Mouse (Mus musculus) cerebellum, adult 11 months (tissue): Measurements from ENCODE around the gene Man1a.

Experiments used
- DNase-seq: peaks from one replicate; pipeline ENCODE4 v3.0.0; 2022

Man1a gene

DNA sequence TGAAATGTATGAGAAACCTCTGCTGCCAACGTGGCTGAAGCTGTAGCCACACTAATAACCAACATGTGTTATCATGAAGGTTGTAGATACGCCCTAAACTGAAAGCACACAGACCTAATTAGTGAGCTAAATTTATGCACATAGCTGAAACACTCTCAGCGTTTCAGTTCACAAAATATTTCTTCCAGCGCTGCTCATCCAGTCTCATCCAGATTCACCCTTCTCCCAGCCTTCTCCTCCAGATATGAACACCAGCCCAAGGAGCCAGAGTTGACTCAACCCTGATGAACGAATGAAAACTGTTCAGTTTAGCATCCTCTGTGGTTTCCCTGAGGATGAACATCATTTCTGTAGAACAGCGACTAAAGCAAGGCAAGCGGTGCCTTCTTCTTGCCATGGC is 15.8 kb downstream of the Man1a start:
- no peak for DNase-seq

DNA sequence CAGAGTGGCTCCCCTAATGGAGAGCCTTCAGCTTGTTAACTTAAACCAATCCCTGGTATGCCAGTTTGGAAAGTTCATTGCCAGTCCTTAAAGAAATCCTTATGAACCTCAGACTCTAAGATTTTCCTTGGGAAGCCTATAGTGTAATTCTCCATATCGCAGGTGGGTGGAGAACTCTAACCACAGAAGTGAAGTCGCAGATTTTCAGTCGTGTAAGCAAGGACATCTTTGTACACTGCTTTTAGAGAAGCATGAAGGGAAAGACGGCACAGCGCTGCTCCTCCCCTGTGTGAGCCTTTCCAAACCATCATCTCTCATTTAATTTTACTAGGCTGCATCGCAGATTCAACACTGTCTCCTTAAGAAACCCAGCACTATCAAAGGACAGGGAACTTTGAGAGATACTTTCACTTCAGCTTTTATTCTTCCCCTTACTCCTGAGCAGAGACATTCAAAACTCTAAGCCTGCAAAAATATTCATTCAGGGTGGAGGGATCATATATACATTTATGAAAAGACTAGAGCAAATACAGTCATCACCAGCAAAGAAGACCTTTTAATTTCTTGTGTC is 16.6 kb downstream of the Man1a start:
- DNase-seq = no peak

DNA sequence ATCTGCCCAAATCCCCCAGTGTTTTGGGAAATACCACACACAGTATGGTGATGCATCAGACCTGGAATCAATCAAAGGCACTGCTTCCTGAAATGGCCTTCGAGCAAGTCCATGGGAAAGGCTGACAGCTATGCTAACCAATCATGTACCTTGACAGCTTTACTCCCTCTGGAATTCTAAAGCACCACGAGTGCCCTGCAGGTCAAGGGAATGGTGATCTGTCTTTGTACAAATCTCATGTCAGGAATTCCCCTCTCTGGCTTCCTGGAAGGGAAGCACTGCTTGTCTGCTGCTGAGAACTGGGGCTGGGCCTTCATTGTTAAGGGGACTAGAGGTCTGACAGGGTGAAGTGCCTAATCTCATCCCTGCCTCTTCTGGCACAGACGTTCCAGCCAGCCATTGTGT is 17.3 kb downstream of the Man1a start:
- DNase-seq = no peak

DNA sequence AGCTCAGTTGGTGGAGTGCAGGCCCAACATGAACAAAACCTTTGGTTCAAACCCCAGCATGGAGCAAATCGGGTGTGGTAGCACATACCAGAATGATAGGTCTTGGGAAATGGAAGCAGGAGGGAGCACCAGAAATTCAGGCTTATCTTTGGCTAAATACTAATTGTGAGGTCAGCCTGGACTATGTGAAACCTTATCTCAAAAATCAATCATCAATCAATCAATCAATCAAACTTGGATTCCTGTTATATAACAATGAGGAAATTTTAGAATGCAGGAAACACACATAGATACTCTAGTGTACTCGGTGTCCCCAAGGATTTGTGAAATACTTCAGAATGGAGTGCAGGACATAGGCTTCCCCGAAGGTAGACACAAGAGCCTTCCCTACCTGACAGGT is 17.8 kb downstream of the Man1a start:
- DNase-seq = no peak

DNA sequence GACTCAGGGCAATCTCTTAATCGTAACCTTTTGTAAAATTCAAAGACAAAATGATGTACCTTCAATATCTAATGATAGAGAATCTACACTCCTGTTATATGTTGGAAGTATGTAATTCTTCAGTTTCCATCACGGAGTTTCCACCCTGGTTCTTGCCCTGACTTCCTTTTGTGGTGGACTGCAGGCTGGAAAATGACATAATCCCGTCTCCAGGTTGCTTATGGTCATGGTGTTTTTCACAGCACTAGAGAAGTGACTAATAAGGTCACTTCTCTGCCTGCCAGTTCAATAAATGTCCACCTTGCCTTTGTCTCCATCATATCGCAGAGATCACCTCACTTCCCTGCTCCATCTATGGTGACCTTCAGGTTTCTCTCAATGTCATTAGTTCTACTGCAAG is 22.2 kb downstream of the Man1a start:
- DNase-seq = no peak

DNA sequence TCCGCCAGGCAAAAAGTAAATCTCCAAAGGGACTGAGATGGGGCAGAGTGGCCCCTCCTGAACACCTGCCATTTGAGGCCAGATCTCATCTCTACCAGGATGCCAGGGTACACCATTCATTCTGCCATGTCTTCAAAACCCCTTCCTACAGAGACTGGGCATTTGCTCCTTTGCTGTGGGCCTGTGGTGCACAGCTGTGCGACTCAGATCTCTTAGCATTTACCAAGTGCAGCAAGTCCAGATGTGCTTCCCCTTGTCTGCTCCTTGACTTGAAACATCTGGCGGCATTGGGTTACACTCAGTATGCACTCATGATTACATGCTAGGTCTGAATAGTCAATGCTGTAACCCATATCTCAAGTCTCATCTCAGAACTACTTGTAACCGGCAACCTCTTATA is 28.5 kb downstream of the Man1a start:
- DNase-seq = no peak

DNA sequence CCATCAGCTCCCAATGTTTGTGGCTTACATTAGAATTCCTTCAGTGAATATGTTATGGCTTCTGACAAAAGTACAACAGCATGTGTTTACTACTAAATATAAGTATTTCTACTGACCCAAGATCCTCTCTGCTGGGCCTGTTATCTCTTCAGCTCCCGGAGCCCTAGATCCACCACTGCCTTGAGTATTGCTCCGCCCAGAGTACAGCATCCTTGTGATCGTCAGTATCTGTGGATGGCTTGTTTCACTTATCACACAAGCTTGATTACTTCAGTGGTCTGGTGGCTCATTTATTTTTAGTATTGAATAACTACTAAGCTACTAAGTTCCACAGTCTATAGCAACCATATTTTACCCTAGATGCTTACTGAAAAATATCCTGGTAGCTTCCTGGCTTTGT is 33.1 kb downstream of the Man1a start:
- DNase-seq = no peak

DNA sequence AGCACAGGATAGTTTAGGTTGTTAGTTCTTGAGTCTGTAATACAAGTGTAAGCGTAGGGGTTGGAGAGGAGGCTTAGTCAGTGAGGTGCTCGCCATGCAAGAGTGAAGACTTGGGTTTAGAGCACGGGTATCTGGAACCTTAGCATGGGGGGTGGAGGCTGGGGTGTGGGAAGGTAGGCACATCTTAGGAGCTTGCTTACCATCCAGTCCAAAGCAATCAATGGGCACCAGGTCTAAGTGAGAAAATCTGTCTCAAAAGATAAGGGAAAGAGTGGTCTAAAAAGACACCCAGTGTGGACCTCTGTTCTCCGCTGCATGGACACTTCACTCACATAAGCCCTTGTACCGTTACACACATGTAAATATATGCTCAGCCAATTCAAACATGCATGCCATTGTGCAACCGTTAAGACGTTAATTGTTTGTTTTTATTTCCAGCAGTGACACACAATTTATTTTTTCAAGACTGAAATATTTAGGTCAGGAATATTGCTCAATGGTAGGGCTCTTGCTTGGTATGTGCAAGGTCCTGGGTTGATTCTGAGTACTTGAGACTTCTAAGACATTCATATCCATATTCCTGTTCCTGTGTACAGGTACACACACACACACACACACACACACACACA is 34.1 kb downstream of the Man1a start:
- no peak for DNase-seq

DNA sequence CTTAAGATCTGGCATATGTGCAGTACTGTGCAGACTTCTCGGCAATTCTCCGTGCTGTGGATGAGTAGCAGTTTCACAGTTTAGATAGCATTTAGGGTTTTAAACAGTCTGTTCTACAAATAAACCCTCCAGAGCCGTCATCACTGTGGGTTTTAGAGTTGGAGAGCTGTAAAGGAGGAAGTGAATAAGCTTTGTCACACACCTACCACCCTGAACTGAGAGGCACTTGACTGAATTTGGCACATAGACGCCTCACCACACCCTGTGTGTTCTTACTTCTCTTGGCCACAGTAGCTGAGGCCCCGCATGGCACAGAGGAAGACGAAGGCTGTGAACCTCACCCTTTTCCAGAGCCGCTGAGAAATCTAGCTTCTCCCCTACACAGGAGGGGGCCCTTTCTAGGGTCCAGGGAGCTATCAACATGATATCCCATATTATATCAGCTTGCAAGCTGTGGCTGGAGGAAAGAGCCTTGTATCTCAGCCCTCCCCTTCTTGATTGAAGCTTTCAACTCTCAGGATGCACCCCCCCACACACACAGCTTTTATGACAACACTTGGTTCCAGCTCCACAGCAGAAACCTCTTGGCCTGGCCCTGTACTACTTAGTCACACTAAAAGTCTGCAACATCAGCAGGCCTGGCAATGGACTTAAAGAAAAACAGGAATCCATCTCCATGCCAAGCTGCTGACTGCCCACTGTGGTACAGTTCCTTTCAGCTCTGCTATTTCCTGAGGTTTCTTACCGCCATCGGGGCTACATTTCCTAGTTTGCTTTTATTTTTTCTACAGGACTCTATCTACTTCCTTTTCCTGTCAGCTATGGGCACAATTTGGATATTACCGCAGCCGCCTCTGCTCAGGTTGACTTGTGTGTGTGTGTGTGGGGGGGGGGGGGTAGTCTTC is 35.9 kb downstream of the Man1a start:
- DNase-seq = no peak

DNA sequence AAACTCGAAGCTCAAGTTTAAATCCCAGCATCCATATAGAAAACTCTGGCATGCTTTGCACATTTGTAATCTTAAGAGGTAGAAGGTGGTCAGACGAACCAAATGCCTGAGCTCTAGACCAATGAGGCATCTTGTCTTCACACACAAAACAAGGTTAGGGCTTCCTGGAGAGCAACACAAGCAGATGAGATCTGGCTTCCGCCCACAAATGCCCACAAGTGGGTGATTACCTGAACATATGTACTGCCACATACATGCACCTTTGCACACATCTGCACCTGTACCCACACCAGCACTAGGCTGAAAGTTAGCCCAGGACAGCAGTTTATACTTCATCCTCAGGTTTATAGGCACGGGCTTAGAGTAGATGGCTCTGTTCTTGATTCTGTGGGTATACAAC is 36.7 kb downstream of the Man1a start:
- no peak for DNase-seq

DNA sequence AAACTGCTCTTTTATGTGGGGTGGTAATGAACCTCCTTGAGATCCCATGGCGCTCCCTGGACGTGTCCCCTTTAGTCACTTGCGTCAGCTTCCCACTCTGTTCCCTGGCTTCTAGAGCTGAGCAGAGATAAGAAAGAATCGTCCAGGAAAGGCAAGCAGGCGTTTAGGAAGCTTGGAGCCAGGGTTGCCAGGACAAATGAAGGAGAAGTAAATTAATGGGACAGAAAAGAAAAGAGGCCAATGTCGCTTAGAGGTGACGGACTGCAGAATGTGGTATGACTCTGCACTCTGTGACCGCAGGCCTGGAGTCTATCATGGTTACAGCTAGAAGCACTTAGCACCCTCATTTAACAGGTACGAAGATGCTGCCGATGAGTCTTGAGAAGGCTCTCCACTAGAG is 37.7 kb downstream of the Man1a start:
- DNase-seq = no peak

DNA sequence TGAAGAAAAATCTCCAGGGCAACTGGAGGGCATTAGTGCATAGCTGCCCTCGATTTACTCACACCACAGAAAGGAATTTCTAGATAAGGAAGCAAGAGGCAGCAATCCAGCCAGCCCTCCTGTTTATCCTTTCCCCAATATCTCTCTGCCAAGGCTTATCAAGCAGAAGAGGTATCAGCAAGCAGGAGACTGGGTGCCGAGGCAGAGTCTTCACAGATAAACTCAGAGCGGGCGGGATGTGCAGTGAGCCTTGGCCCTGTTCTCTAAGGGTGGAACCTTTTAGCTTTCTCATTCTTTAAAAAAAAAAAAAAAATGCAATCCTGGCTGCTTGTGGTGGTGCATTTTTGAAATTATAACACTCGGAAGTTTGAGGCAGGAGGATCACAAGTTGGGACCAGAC is 38.2 kb downstream of the Man1a start:
- no peak for DNase-seq

DNA sequence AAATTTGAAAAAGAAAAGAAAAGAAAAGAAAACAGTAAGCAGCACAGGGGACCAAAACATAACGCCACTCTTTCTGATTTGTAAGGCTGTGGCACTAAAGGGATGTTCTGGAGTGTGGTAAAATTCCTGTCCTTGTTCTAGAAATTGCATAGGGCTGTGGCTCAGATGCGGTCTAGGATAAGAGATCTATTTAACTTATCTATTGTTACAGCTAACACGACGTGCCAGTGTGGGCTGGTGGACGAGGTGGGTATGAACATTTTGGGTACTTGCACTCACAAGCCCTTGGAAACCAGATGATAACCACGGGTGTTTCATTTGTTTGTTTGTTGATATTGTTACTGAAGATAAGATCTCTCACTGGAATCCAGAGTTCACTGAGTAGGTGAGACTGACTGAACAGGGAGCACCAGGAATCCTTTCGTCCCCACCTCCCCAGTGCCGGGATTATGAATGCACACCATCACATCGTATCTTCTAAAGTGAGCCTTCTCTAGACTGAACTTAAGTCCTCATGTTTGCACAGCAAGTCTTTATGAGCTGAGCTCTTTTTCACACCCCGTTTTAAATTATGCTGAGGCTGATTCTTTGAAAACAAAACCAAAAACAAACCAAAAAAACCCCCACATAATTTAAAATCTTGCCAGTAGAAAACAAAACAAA is 38.9 kb downstream of the Man1a start:
- DNase-seq = no peak

DNA sequence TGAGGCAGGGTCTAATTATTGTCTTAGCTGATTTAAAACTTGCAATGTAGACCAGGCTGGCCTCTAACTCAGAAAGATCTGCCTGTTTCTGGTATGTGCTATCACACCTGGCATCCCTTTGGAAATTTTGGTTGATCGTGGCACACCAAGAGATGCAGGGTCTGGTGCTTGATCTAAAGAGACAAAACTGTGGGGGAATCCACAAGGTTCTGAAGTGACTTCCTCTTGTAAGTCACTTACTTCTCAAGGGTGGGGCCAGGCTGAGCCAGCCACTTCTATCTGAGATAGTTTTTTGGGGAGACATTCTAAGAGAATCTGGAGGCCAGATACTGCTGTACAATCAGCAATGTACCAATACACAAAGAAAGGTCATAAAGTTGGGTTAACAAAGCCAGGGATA is 40.8 kb downstream of the Man1a start:
- DNase-seq = no peak

DNA sequence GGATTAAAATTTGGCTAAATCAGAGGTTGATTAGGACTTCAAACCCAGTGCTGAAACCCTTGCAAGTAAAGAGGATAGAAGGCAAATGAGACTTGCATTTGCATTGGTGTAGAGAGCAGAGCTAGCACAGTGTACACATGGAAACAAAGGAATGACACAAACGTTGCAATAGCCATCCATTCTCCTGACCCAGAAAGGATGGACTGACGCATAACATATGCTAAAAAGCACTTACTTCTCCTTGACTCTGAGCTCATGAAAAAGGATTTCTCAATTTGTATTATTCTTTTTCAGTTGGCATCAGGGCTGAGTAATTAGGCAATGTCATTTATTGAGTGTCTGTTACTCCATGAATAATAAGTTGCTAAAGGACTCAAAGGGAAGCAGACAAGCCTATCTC is 41.6 kb downstream of the Man1a start:
- DNase-seq = no peak

DNA sequence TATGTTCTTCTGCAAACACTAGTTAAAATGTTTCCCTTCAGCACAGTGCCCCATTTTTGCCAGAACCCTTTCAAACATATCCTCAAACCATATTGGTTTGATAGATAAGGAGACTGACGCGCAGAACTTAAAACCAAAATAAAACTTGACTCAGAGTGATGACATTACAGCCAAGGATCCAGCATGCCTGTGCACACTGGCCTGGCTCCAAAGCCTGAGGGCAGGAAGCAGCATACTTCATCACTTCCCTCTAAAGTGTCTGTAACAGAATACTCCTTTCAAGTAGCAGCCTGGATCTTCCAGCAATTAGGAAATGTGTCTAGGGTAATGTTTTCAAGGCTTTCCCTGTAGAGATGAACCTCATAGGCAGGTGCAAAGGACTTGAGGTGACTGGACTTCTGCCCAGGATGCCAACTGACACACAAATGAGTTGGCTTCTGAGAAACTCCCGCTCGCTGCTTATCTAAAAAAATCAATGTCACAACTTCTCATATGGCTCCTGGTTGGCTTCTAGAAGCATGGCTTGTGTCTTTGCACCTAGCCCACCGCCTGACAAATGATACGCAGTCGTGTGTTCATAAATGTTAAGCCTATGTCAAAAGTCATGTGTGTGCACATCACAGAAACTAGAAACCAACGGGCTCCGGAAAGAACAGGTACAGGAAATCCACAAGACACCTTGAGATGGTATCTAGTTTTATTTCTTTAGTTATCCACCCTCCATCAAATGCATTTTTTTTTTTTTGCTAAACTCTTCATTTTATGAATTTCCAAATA is 43.9 kb downstream of the Man1a start:
- DNase-seq = no peak

DNA sequence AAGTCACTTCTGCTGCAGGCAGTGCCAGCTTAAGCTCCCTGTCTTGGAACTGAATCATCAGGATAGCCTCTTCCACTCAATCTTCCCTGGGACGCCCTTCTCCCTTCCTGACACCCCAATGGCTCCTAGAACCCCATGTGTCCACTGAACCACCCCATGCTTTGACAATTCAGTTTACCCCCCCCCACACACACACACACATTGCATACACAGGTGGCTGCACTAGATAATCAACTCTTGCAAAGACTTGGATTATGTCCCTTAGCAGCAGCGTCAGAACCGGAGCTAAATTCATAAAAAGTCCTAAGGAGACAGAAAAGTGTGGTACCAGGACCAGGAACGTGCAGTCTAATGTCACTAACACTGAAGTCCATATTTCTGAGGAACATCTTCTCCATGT is 47.5 kb downstream of the Man1a start:
- no peak for DNase-seq

DNA sequence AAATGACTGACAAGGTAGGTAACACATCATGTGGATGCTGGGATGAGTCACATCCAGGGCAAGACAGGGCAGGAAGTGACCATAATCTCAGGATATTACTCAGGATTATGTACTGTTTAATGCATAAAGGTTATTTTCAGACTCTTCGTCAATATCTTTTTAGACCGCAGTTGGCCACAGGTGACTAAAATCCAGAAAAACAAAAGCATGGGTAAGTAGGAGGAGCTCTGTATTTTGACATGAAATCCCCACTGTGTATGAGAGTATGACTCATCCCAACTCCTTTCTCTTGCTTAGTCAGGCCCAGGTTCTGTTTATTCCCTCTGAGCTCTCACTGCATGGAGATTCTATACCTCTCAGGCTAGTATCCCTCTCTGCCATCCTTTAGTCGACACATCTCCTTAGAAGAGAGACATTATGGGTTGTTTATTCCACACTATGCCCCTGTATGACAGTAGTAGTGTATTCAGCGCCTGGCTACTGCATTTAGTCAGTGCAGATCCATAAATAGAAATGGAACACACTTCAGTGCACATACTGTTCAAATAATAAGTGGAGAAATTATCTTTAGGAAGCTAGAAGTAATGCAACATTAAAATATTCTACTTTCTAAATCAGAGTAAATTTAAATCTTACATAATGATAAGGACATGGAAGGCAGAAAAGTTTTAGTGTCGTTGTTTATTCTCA is 49.5 kb downstream of the Man1a start:
- DNase-seq = no peak

DNA sequence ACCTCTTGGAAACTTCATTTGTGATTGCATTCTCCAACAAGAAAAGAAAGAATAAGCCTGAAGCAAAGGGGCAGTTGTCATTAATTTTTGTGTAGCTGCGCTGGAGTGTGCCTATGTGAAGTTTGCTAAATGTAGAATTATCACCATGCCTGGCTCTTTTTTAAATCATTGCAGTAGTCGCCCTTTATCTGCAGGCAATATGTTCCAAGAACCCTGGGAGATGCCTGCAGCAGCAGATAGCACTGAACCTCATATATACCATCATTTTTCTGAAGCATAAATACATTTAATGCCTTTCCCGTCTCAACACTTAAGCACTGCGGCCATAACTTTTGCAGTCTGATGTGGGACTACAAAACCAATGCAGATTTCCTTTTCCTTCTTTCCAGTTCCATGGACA is 50.3 kb downstream of the Man1a start:
- no peak for DNase-seq

DNA sequence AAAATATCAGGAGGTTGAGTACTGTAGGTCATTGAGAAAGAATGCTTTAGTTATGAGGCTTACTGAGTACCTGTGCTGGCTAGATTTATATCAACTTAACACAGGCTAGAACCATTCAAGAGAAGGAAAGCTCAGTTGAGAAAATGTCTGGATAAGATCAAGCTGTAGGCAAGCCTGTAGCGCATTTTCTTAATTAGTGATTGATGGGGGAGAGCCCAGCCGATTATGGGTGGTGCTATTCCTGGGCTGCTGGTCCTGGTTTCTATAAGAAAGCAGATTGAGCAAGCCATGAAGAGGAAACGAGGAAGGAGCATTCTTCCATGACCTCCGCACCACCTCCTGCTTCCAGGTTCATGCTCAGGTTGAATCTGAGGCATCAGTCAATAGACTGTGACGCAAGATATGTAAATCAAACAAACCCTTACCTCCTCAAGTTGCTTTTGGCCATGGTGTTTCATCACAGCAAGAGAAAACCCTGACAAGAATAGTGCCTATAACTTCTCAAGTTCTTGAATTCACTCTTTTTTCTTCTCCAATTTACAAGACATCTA is 58.4 kb downstream of the Man1a start:
- no peak for DNase-seq

DNA sequence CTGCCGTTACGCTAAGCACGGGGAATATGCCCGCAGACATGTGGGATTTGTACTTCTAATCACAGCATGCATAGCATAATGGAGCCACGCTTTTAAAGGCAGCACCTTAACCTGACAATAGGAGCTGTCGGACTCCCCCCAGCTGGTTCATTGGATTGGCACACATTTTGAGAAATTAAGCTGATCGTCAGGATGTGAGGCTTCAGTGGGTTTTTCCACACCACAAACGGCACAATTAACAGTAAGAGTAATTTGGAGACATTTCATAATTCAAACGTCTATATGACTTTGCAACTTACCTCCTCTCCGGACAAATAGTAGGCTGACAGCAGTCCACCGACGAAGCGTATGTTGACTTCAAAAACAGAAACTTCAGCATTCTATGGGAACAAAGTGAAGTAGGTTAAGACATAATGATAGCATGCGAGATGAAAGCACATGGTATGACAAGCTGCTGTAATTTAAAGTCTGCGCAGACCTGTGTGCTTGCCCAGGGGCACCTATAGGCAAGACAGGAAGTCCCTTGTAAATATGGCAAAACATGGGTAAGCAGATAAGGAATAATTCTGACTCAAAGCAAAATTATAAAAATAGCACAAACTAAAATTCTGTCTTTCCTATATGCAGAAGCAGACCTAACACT is 62.2 kb downstream of the Man1a start:
- DNase-seq = no peak
